Mouse (Mus musculus): ENCODE measurements around the gene Zfp174.
"Not testable (repeated sequence)": the region's sequence is repeated elsewhere in the genome, so short reads cannot be mapped to it uniquely, and the experiment has no call there.

DNA sequence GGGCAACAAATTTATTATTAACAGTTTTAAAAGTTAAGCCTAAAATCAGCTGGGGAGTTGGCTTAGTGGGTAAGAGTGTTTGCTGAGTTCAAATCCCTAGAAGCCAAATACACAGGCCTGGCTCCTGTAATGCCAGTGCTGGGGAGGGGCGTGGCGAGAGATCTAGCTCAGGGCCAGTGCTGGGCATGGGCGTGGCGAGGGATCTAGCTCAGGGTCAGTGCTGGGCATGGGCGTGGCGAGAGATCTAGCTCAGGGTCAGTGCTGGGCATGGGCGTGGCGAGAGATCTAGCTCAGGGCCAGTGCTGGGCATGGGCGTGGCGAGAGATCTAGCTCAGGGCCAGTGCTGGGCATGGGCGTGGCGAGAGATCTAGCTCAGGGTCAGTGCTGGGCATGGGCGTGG is 4.2 kb downstream of the Zfp174 start:
- TF ChIP-seq CTCF (IDR thresholded peaks at IDR 0.05; ENCODE audit: borderline replicate concordance, extremely low read depth, insufficient read depth, insufficient read length); POLR2A (IDR thresholded peaks at IDR 0.05; ENCODE audit: borderline replicate concordance, extremely low read depth, insufficient read depth, insufficient read length, poor library complexity, severe bottlenecking): not testable (repeated sequence)

All from brain, embryonic 14.5 days (tissue).